Mouse (Mus musculus) cerebellum, adult 18-20 months (tissue): ENCODE measurements around the gene Ankfy1.
A peak's percentile ranks its signal among the peaks of the same experiment; 100 is the strongest.
"Not testable (repeated sequence)": the region's sequence is repeated elsewhere in the genome, so short reads cannot be mapped to it uniquely, and the experiment has no call there.

Experiments
- DNase-seq, 2 experiments: peaks; one replicate each; pipeline ENCODE4 v3.0.0; 2021

The Ankfy1 gene

DNA sequence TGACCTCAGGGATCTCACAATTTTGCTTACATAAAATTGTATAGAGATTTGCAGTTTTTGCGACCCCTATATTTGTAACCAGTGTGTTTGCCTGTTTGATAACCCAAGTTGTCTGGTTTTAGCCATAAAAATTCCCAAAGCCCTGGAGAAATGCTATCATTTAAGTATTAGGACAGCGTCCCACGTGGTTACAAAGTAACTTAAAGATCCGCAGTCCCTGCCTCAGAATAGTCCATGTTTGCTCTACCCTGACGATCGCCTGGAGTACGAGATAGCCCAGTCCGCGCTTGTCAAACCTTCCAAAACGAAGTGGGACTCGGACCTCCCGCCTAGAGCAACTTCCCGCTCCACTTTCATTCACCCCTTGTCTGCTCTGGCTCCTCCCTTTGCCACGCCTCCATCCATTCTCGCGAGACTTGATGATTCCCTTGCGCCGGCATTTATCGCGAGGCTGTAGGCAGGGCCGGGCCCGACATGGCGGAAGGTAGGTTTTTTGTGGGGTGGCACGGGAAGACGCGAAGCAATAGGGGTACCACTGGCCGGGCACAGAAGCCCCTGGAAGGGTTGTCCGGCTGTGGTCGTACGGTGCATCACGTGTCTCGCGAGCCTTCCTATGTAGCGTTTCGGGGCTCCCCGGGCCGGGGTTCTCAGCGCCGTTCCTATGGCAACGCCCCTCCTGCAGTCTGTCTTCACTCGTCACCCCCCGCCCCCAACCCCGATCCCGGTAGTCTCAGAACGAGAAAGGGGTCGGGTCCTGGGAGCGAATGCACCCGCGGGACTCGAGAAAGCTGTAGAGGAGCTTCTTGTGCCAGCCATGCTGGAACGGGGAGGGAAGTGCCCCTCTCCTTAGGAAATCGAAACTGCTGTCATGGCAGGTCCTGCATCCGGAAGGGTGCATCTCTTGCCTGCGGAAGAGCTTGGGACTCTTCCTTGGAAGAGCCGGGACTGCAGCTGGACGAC lies at the start of gene Ankfy1:
Gene Ankfy1, plus strand, starts transcription at position 456 of the 960 bp plus-strand sequence.
- DNase-seq = peak; percentile 89 to 96

DNA sequence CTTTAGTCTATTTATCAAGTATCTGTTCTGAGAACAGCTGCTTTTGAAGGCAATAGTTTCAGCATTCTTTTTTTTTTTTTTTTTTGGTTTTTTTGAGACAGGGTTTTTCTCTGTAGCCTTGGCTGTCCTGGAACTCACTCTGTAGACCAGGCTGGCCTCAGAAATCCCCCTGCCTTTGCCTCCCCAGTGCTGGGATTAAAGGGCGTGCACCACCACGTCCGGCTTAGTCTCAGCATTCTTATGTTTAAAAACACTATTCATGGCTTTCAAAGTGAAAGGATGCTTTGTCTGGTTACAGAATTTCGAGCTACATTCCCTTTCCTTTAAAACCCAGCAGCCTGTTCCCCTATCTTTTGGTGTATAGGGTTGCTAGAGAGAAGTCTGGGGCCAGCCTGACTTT lies 47.1 kb upstream of the Ankfy1 start:
- DNase-seq = no peak

DNA sequence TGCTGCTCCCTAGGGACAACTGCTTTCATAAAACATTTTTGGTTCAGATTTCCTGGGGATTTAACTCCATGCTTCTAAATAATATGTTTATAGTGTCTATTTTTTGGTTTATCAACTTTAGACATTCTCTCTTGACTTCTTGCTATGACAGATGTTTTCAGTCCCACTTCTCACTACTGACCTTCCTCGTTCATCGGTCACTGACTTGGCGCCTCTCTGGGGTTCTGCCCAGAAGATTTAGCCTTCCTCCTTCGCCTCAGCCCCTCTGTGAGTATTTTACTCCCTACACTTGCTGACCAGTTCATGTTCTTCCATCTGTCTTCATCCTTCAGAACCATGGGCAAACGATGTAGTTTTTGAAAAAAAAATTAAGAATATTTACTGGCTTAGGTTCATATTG lies 44.4 kb upstream of the Ankfy1 start:
- no peak for DNase-seq

DNA sequence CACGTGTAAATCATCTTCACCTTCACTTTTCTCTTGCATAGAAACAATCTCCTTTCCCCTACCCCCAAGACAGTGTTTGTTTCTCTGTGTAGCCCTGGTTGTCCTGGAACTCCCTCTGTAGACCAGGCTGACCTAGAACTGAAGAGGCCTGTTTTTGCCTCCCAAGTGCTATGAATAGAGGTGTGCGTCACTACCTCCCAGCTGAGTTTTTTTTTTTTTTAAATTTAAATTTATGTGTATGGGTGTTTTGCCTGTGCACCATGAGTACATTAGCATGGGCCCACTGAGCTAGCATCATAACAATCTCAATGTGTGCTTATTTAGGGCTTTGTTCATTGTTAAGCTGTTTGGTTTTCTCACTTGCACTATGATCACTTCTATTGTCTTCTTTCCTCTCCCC lies 39.5 kb upstream of the Ankfy1 start:
- no peak for DNase-seq

DNA sequence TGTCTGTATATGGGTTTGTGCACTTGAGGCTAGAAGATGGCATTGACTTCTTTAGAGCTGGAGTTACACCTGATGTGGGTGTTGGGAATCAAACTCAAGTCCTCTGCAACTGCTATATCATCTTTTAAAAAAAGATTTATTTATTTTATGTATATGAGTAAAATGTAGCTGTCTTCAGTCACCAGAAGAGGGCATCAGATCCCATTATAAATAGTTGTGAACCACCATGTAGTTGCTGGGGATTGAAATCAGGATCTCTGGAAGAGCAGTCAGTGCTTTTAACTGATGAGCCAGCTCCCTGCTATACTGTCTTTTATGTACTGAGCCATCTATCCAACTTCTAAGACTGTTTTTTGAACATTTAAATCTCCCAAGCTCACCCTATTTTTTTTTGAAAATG lies 29.9 kb upstream of the Ankfy1 start:
- no peak for DNase-seq

DNA sequence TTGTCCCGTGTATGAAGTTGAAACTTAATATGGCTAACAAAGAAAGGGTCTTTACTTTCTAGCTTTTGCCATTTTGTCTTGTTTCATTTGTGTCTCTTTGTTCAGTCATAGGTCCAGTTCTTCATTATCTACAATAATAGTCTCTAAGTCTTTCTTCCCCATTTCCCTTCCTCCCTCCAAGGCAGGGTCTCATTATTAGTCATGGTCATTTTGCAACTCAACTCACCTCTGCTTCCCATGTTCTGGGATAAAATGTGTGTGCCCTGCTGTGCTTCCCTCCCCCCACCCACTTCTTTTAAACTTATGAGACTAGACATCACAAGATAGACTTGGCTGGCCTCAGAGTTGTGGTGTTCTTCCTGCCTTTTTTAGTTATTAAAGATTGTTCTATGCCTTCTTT lies 29.4 kb upstream of the Ankfy1 start:
- DNase-seq = no peak

DNA sequence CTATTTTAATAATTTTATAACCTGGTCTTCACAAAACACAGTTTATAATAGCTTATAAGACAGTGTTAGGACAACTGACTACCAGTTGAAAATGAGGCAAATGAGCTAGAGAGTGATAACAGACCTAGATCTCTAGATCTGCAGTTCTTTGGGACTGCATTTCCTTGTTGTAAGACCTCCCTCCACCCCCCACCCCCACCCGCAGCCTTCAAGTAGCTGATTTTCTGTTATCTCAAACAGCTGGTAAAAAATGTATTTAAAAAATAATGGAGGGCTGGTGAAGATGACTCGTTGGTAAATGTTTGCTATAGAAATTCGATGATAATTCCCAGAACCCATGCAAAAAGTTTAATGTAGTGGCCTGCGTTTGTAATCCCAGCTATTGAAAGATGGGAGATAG lies 25.2 kb upstream of the Ankfy1 start:
- no peak for DNase-seq

DNA sequence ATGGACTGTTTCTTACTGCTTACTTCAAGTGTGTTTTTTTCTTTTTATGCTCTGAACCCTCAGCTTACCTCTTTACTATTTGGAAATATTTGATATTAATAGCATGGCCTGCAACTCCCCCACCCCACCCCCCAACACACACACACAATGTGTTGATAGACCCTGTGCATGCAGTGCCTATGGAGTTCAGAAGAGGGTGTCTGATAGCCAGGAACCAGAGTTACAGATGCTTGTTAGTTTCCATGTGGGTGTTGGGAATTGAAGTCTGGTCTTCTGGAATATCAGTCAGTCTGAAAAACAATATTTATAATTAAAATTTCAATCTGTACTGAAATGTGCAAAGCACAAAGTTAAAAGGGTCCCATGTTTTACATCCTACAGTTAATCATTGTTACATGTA lies 19.2 kb upstream of the Ankfy1 start:
- DNase-seq = no peak

DNA sequence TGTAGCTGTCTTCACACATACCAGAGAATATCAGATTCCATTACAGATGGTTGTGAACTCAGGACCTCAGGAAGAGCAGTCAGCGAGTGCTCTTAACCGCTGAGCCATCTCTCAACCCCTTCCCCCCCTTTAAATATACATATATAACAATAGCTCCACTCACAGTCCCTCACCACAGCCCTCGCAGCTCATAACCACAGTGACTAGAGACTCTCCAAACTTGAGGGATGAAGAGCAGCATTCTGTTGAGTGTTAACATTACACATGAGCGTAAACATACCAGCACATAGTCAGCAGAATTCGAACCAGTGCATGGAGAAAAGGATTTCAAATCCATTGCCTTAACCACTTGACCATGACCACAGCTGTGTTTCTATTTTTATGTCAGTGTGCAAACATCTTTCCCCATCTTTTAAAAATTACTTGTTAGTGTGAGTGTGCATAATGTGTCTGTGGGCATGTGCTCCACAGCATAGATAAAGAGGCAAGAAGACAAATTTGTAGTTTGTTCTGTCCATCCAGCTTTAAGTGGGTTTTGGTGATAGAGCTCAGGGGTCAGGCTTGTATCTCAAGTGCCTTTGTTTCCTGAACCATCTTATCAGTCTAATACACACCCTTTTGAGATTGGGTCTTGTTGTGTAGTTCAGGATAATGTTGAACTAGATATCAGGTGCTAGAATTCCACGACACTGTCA lies 18.4 kb upstream of the Ankfy1 start:
- no peak for DNase-seq

DNA sequence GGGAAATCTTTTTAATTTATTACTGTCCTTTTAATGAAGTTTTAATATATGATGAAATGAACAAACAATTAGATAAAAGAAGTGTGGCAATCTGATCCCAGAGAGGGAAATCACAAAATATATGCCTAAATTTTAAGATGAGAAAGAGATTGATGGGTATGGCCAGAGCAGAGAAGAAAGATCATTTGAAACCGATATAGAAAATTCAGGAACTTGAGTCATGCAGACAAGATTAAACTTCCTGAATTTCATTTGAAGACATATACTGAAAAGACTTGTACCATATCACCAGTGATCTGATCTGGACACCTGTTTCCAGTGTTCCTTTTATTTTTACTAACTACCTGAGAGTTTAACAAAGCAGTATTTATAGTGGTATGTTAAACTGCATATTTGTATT lies 17.4 kb upstream of the Ankfy1 start:
- DNase-seq = no peak

DNA sequence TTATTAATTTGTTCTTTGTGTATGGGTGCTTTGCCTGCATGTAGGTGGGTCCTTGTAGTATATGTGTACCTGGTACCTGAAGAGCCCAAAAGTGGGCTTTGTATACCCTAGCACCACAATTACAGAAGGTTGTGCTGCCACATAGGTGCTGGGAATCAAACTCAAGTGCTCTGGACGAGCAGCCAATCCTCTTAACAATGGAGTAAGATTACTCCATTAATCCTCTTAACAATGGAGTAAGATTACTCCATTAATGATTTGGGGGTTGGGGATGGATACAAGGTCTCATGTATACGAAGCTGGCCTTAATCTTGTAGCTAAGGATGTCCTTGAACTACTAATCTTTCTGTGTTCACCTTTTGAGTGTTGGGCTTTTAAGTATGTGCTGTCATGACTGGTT lies 14.5 kb upstream of the Ankfy1 start:
- no peak for DNase-seq

DNA sequence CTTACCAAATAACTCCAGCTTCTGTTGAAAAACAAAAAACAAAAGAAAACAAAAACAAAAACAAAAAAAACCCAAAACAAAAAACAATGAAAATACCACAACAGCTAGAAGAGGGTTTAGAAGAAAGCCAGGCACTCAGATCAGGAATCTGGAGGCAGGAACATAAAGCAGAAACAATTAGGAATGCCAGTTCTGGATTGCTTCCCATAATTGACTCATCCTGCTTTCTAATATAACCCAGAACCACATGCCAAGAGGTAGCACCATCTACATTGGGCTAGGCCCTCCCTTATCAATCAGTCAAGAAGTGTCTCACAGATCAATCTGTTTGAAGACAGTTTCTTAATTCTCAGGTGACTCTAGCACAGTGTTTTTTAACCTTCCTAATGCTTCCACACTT lies 9.1 kb upstream of the Ankfy1 start:
- DNase-seq = no peak

DNA sequence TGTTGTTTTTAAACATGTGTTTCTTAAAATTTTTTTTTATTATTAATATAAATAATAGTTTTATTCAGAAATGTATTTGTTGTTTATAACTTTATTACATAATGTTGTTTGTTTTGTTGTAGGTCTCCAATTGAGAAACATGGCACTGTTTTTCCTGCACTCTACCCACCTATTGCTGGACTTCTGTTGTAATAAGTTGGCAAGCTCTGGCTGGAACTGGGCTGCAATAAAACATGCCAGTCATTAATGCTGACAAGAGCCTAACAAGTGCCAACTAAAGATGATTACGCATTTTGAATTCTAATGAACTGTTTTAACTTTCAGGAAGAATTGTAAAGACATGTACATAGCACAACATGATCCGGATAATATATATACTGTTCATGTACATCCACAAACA lies 6.4 kb upstream of the Ankfy1 start:
- DNase-seq = no peak

DNA sequence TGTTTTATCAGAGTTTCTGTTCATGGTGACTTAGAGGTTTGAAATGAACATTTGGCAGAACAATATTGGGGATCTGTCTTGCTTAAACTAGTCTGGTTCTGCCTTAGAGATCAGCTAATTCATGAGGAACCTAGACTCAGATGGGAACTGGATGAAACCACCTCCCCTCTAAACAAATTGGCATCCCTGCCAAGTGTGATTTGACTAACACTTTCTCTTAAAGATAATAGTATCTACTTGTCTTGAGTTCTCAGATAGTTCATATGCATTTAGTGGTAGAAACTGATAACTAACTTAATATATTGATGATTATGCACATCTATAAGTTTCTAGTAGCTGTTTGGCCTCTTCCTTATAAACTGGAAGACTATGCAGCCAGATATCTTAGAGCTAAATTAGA lies 3.1 kb upstream of the Ankfy1 start:
- DNase-seq = no peak

DNA sequence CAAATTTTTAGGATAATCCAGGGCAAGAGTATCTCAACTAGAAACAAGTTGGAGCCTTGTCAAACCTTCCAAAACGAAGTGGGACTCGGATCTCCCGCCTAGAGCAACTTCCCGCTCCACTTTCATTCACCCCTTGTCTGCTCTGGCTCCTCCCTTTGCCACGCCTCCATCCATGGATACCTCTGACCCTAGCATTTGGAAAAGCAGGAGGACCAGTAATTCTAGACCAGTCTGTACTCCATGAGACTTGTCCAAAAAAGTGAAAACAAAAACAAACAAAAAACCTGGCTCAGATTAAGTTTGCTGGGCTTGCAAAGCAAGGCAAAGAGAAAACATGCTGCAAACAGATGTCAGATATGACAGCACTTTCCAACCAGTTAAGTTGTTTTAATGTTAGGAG lies 1.6 kb upstream of the Ankfy1 start:
- DNase-seq = no peak

DNA sequence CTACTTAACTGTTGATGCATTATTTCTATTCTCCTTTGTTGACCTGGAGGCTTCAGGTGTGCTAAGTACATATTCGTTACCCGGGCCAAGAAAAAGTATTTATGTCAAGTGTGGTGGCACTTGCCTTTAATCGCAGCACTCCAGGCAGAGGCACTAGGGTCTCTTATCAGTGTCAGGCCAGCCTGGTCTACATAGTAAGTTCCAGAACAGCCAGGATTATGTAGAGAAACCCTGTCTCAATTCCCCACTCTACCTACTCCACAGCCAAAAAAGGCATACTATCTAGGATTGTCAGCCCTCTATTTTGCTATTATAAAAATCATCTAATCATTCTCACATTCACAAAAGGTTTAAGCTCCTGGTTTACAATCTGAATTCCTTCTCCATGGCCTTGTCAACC lies 691 bp upstream of the Ankfy1 start:
- no peak for DNase-seq

DNA sequence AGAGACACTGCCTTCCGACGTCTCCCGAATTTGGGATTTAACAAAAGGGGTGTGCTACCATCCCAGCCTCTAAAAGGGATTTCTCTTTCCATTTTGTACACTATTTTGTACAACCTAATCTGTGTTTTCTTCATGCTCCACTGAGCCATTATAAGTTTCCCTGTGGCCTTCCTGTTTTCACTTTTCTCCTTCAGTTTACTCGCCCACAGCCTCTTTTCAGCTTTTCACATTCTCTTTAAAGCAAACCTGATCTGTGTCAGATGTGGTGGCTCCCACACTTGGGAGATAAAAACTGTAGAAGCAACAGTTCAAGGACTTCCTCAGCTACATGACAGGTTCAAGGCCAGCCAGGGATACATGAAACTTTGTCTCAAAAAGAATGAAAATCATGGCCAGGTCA lies 2.5 kb downstream of the Ankfy1 start:
- DNase-seq = no peak

DNA sequence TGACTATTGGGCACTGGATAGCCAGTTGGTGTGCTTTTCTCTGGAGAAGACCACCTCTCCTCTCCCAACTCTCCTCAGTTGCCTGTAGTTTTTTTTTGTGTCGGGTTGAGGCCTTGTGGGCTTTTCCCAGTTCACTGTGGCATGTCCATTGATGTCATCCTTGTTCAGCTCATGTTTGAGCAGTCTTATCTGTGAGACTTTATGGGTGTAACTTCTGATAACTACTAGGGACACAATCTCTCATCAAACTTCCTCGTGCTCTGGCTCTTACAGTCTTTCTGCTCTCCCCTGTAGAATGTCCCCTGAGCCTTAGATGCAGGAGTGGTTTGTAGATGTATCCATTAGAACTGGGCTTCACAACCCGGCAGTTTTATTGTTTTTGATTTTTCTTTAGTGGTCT lies 5.2 kb downstream of the Ankfy1 start:
- no peak for DNase-seq

DNA sequence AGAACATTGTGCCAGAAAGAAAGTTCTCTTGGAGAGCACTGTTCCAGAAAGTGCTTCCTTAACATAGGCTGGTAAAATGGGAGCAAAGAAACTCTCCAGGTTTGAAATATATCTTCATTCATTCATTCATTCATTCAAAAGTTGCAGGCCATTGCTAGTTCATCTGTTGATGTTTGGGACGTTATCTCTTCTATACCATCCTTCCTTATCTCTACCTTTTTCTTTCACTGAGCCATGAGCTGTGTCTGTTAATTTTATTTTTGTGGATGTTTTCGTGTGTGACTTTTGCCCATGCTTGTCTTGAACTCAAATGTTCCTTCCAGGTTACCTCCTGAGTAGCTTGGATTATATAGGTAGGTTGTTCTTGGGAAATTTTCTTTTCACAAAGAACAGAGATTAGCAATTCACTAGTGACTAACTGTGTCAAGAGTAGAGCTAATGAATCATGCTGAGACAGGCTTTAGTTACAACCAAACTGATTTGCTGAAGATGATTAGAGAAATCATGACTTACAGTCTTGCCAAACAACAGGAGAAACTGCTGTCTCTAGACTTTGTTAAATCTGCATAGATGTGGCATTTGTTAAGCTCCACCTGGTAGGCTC lies 6.7 kb downstream of the Ankfy1 start:
- no peak for DNase-seq

DNA sequence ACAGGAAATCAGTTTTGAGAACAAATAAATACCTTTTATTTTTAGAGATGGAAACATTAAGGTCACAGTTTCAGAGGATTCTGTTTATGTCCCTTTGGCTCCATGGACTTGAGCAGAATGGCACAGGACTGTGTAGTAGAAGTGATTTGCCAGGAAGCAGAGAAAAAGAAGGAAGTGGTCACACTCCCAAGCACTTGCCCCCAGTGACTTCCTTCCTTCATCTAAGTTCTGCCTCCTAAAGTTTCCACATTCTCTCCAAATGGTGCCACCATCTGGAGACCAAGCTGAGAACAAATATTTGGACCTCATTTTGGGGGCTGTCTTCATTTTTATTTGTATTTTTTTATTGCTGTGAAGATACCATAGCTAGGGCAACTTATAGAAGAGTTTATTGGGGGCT lies 7.5 kb downstream of the Ankfy1 start:
- DNase-seq = no peak

DNA sequence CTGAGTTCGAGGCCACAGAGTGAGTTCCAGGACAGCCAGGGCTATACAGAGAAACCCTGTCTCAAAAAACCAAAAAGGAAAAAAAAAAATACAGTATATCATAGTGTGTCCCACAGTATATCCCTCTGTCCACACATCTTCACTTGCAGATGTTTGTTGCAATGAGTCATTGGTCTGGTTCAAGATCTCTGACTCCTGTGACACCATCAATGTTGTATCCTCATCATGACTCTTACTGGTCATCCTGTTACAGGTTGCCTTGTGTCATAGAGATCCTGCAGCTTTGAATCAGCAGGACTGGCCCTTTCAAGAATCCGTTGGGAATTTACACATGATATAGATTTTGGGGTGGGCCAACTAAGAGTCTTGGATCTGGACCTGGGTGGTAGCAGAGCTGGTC lies 15.3 kb downstream of the Ankfy1 start:
- DNase-seq = not testable (repeated sequence)

DNA sequence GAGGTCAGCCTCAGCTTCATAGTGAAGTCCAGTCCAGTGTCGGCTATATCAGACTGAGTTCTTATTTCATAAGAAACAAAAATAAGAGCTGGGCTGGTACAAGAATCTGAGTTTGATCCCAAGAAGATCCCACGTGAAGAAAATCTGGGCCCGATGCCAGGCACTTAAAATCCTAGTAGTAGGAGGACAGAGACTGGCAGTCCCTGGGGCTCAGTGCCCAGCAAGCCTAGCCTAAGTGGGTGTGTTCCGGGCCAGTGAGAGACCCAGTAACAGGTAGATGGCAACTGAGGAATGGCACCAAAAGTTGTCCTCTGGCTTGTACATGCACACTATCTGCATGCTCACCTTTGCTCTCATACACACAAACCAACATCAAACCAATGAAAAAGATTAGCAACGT lies 22.9 kb downstream of the Ankfy1 start:
- DNase-seq = peak; percentile 9 to 15

DNA sequence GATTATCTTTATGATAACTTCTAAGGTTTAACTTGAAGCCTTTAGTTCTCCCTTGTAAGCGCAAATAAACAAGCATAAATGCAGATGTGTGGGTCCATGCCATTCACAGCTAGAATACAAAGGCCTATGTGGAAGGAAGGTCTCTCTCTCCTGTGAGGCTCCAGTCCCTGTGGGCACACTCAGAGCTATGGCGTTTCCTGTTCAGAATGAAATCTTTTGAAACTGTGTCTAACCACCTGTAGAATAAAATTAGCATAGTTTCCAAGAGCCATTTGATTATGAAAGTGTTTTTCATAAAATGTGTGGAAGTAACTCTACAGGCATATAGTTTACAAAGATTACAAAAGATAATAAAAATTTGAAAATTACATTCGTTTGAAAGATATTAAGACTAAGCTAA lies 28.4 kb downstream of the Ankfy1 start:
- no peak for DNase-seq

DNA sequence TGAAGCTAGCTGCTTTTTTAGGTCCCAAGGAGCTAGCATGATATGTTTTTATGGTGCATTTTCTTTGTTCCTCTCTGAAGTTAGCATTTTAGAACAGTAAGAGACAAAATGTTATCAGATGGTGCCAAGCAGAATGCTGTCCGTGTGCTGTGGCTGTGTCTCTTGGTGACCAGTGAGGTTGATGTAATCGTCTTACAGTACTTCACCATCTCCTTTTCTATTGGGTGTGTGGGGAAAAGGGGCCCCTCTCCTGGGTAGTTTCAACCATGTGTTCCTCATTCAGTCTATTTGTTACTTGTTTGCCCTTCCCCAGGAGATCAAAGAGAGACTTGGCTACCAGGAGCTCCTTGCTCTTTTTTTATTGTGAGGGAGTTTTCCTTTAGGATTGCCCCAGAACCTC lies 33.4 kb downstream of the Ankfy1 start:
- DNase-seq = no peak
